Mouse (Mus musculus) ES-CJ7 (cell line): Measurements from ENCODE around the gene Dtnb.

ENCODE experiments used
- DNase-seq: peaks from one replicate; pipeline ENCODE4 v3.0.0; 2011; ENCODE audit warnings: low read depth, low spot score

Dtnb gene

DNA sequence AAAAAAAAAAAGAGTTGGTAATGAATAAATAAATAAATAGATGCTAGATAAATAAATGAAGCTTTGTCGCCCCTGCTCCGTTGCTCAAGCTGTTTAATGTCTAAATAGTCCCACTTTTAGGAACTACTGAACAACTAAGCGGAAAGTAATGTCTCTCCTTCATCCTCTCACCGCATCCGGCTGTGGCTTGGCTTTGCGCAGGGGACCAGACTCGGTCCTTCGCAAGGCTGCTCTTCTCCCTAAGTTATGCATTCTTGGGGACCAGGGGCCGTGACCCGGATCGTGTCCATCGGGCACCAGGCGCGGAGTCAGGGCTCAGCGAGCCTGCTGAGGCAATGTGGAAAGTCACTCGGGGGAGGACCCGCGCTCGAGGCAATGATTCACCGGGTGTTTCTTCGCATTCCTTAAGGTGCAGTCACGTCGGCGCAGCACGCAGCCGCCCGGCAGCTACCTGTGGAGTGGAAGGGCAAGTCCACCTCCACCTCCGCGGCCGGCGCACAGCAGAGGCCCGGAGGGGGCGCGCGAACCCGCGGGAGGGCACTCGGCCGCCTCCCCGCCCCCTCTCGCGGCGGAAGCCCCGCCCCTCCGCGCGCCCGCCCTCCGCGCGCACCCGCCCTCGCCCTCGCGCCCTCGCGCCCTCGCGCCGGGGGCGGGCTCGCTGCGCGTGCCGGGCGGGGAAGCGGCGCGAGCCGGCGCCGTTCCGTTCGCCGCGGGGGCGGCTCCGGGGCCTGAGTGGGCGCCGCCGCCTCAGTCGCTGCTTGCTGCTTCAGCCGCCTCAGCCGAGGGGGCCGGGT, at the start of gene Dtnb:
Gene Dtnb (plus strand): TSS at position 595 of the 794 bp plus-strand sequence.
- DNase-seq: peak; percentile 53

DNA sequence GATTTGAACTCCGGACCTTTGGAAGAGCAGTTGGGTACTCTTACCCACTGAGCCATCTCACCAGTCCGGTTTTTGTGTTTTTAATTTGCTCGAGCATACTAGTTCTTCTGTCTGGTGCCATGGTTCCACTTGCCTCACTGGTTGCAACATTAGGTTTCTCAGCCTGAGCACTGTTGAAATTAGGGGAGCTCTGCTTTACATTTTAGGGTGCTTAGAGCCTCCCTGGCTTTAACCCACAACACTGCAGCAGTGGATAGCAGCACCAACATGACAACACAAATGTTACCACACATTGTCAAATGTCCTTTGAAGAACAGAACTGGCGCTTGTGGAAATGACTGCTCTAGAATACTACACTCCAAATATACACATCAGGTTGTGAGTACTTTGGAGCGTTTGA, 46.6 kb upstream of the Dtnb start:
- DNase-seq: no peak

DNA sequence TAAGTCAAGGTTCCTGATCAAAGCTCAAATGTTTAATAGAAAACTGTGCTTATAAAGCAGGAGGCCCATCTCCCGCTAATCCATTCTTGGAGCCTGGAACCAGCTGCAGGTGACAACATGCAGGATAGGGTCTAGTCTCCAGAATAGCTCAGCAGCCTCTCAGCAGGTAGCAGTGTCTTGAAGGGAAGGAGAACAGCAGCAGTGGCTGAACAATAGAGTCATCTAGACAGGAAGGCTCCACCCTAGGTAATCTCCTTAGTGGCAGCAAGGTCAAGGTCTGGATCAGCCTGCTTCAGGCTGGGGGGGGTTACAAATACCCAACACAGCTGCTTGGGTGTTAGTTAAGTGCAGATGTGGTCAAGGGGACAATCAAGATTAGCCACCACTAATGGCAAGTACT, 36.7 kb upstream of the Dtnb start:
- peak; percentile 62 for DNase-seq

DNA sequence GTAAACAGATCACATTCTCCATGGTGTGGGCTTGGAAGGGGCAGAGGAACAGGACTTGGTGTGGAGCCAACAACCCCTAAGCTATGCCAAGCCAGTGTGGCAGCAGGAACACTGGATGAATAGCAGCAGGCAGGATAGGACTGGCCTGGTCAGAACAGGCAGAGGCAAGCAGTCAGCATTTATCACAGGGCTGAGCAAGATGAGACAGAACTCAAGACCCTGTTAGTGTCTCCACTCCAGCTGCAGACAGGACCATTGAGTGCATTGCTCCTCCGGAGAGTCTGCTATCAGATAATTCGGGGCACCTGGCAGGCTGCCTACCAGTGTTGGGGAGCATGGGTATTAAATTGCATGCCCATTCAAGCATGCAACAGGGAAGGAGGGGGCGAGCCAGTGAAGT, 34.6 kb upstream of the Dtnb start:
- DNase-seq: no peak

DNA sequence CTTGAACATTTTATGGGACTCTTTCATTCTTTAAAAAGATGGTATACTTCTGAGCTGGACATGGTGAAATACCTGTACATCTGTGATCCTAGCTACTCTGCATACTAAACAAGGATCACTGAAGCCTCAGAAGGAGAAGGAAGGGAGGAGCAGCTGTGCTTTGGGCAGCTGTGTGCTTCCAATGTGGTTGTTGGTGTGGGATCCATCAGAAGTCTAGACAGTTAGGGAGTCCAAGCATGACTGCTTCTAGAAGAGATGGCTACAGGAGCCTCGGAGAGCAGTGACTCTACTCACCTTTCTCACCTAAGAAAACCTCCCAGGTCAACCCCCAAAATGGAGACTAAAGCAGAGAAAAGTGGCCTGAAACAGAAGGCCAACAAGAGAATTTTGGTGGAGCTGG, 34.1 kb upstream of the Dtnb start:
- no peak for DNase-seq

DNA sequence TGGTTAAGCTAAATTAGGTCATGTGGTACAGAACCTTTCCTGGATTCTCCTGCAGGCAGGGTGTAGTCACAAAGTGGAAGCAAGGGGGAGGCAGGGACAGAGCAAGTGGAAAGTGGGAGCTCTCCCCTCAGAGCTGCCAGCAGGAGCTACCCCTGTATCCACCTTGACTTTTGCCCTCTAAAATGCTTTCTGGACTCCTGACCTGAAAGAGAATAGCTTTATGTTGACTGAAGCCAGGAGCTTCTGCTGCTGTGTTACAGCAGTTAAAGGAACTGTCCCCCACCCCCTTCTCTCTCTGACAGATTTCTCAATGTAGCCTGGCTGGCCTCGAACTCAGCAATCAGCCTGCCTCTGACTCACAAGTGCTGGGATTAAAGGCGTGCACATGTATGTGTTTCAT, 32.6 kb upstream of the Dtnb start:
- no peak for DNase-seq

DNA sequence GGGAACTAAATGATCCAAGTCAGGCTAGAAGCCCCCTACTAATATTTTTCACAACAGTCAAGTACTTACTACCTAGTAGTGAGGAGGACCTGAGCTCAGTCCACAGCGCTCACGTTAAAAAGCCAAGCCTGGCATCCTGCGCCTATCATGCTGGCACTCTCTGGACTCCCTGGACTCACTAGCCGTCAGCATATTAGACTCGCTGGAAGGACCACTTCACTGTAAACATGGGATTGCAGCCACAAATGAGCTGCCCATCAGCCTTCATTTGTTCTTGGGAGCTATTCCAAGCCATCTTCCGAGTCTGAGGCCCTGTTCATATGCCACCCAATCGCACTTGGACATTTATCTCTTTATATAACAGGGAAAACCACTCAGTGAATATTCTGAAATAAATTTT, 31.3 kb upstream of the Dtnb start:
- DNase-seq: no peak

DNA sequence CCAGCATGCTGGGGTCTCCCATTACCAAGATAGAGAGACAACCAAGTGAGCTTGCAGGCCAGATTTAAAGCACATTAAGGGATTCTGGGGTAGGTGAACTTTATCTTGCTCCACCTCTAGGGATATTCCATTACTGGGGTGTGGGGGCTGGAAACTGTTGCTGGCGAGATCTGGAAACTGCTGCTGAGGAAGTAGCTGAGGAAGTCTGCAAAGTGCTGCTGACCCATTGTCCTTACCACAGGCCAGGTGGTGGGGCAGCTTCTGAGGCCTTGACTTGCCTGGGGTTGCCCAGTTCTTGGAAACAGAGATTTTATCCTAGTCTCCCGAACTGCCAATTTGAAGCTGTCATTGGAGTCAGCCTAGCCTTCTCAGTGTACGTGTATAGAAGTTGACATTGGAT, 26.7 kb upstream of the Dtnb start:
- DNase-seq: no peak

DNA sequence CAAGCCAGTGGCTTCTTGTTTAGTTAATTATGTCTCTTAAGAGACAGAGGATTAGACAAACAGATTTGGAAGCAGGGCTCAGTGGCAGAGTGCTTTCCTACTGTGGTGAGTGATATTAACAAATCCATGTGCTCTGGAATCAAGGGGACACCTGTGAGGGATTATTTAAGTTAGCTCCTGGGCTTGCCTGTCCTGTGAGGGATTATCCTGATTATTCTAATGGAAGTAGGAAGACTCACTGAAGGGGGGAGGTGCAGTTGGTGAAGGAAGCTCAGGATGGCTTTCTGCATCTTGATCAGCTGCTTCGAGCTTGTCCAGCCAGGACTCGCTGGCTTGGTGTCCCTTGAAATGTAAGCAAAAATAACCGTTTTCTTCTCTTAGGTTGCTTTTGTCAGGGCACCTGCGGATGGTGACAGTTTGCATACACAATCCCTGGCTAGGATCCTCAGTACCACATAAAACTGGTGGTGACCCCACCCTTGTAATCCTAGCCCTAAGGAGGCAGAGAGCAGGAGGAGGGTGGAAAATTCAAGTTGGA, 26.0 kb upstream of the Dtnb start:
- no peak for DNase-seq

DNA sequence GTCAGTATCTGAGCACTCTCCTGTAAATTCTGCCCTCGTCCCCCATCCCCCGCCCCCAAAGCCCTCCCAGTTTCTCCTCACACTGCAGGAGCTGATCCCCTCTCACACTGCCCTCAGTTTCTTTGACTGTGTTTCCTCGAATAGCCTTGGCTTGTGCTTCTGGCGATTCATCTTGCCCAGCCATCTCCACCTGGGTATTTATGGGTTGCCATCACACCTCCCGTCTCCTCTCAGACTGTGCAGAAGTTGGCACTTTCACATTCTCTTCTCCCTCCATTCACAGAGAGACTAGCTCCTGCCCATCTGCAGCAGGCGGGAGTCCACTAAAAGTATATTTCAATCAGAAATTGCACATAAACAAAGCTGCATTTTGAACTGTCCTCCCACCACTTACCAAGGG, 25.4 kb upstream of the Dtnb start:
- no peak for DNase-seq

DNA sequence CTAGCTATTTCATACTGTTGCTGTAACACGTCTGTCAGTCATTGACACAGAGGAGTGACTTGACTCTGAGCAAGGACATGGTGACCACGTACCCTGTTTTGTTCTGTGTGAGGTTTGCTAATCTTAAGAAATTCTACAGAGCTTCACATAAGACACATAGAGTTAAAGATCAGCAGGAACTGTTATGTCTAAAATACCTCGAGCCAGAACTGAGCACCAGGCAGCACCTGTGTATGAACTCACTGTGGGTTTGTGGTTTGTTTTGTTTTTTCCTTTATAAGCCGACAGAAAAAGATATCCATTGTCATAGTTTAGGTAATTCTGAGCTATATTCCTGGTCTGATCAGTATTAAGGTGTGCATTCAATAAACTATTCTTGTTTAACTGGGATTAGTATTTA, 24.7 kb upstream of the Dtnb start:
- no peak for DNase-seq

DNA sequence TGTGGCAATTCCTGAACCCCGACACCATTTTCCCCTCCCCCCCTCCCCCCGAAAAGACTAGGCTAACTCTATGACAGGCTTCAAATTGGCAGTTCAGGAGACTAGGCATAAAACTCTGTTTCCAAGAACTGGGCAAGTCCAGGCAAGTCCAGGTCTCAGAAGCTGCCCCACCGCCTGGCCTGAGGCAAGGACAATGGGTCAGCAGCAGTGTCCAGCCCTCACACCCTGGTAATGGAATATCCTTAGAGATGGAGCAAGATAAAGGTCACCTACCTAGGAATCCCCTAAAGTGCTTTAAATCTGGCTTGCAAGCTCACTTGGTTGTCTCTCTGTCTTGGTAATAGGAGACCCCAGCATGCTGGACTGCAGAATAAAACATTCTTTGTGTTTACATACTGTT, 24.3 kb upstream of the Dtnb start:
- DNase-seq: no peak

DNA sequence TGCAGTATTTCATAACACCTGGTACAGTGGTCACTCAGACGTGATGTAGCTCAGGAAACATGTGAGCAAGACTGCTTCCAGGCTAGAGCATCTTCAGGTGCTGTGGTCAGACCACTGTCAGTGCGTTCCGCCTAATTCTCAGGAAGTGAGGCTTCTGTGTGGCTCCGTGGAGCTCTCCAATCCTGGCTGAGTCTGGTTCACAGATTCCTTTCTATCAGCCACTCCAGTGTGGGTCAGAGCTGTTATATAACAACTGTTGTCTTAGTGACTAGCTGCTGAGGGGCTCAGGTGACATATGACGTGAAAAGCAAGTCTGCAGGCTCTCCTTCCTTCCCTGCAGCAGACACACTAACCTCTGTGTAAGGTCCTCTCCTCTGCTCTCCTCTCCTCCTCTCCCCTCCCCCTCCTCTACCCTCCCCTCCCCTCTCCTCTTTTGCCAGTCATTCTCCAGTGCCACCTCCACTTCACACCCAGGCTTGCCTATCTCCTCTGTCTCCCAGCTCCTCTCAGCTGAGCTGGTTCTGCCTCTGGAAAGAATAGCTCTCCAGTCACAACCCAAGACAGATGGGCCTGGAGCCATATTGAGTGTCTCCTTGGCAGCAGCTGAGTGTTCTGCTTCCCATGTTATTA, 23.5 kb upstream of the Dtnb start:
- DNase-seq: no peak

DNA sequence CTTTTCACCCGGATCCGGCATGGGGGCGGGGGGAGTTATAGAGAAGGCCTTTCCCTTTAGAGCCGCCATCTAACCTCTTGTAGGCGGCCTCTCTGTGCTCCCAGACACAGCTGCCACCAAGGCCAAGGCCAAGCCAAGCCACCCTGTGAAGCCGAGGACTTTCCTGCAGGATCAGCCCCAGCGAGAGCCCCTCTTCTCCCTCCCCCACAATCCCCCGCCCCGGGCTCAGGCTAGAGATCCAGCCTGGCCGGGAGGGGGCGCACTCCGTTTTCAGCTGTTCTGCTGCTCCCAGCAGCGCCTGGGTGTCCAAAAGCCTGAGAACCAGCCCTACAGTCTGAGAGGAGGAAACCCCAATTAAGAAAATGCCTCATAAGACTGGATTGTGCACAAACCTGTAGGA, 21.9 kb upstream of the Dtnb start:
- peak; percentile 83 for DNase-seq

DNA sequence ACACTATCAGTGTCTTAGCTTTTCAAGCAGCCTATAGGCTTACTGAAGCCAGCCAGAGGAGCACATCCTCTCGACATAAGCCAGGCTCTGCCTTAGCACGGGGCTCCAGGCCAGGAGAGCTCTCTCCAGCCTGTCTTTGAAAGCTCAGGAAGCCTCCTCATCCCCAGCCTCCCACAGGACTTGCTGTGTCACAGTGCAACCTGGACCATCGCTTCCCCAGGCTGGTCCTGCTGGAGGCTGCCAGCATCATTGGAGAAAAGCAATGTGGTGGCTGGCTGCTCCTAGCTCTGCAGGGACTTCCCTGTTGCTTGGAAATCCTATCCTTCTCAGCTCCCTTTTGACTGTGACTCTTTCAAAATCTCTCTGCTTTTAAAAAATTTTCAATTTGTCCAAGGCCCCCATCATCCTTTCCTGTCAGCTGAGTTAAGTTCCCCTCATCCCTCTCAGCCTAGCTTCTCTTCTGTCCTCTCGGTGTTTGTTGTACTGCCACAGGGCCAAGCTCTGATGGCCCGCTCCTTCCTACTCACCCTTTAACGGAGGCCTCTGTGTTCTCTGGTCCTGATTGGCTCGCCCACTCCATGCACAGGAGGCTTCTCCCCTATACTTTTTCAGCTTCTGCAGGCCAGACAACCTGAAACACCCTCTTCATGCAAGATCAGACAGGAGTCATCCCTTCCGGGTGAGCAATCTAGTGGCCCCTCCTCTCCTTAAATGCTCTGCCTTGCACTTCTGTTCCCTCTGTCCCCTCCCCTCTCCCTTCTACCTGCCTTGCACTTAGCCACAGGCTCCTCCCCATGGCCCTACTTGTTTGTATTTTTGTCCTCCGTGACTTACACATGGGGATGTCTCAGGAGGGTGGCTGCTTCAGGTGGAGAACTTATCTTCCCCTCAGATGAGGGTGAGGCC, 14.5 kb upstream of the Dtnb start:
- no peak for DNase-seq

DNA sequence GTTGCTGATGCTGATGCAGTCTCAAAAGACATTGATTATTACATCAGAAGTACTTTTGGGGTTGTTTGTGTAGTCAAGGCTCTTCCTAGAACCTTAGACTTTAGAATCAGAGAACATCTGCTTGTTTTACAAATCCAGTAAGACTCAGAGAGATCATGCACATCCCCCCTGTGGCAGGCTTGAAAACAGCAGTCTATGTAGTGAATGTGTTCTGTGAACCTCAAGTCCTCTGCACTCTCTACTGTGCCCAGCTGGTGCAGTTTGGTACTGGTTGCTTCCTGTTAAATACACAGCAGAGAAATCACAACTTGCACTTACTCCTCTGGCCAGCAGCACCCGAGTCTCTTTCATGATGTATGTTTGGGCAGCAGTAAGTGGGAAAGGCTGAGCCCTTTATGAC, 11.6 kb upstream of the Dtnb start:
- DNase-seq: peak; percentile 93

DNA sequence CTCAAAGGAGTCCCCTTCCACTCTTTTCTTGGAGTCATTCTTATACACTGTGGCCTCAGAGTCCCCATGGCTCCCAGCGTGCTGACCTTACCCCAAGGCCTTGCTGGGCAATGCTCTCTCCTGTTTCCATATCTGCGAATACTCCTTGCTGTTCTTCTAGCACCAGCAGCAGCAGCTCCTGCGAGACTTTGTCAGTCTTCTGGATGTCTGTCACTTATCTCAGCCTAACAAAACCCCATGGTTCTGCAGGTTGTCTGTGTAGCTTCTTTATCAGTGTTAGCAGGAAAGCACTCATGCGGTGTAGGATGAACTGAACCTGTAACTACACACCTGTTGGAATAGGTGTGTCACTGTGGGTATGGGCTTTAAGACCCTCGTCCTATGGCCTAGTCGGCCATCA, 11.1 kb upstream of the Dtnb start:
- DNase-seq: no peak

DNA sequence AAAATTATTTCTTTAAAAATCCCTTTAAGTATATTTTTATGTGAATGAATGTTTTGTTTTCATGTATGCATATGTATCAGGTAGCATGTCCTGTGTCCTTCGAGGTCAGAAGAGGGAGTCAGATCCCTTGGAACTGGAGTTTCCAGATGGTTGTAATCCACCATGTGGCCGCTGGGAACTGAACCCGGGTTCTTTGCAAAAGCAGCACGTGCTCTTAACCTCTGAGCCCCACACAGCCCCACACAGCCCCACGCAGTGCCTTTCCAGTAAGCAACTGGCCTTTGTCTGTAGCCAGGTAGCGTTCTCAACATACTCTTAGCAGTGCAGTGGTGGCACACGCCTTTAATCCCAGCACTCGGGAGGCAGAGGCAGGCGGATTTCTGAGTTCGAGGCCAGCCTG, 9.4 kb upstream of the Dtnb start:
- DNase-seq: peak; percentile 33

DNA sequence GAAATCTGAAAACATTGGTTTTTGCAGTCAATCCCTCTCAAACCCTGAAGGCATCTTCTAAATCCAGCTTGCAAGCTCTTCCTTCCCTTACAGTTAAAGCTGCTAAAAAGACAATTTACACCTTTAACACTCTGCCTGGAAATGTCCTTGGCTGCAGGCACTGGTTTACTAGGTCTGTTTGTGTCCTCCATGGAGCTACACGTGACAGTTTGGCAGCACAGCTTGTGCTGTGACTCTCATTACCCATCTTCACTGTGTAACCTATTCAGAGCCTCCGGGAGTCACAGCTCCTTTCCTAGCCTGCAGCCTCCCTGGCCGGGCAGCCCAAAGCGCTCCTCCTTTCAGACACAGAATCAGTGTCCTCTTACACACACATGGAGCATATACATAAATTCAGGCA, 8.5 kb upstream of the Dtnb start:
- no peak for DNase-seq

DNA sequence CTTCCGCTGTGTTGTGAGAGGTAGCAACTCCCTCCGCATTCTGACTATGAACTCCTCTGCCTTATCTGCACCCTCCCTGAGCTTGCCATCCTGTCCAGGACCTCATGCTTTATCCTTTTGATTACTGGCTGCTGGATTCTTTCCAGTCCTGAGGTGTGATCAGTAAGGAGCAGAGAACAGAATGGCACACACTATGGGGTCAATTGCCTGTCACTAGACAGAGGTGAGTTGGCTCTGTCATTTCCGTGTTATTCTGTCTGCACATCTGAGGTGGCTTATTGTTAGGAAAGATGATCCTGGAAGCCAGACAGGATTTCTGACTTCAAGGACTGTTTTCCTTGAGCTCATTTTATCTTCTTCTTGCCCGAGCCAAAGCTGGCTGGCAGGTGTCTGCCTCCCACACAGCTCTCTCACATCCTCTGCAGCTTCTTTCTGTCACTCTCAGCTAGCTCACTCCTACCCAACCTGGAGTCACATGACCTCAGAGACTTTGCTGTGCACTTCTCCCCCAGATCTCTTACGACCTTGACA, 3.7 kb upstream of the Dtnb start:
- DNase-seq: no peak

DNA sequence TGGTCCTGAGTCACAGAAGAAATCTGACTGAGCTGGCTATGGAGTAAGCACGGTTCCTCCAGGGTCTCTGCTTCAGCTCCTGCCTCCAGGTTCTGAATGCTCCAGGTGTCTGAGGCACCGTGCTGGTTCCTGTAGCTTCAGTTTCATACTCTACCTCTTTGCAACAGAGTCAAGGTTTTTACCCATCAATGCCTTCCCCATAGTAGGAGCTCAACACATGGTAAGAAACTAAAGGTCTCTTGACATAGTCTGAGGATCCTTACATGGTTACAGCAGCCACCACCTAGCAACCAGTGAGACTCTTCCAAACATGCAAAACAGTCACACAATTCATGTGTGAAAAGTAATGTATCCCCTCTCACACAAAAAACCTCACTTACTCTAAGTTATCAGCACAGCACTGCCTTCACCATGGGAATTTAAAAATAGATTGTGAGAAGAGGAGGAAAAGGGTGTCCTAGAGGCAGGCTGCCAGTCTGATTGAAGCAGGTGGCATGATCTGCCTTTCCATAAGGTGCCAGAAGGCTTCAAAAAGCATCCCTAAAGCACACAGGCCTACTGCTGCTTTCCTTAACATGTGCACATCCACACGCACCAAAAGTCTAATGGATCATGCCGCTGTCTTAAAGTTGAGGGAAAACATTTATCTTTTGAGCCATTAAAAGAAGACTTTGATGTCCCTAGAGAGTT, 1.3 kb upstream of the Dtnb start:
- no peak for DNase-seq
